Mouse (Mus musculus): Measurements from ENCODE around the gene Olfr116. TPM values are rescaled to one million over a fixed set of nuclear protein-coding genes. Genes with fewer than 3 reads are reported as not detected.

The Olfr116 gene
- not detected in 2 replicates for polyA plus RNA-seq (2014; fragmentation: Nextera tagmentation; extraction: Ambion mirVana)

- Histone ChIP-seq H3K9me3 (ENCODE audit: control insufficient read depth, low read length) (0 out of 2 replicates have a peak, but pooled peaks cover 4% of the 10 kb centered on the region), H3K27ac (ENCODE audit: low read depth, low read length) (no peak within 1 kb of the TSS), H3K36me3 (ENCODE audit: control insufficient read depth, insufficient read depth, low read length) (no peaks in the 10 kb centered on the region), H3K4me3 (ENCODE audit: low read depth, low read length) (no peak within 1 kb of the TSS), H3K4me2 (ENCODE audit: low read depth) (no peak within 1 kb of the TSS), H3K9ac (ENCODE audit: low read length) (no peak within 1 kb of the TSS), H3K4me1 (ENCODE audit: control insufficient read depth, insufficient read depth, low read length) (no peaks in the 10 kb centered on the region), H3K27me3 (ENCODE audit: control insufficient read depth, insufficient read depth, low read length) (no peaks in the 10 kb centered on the region)
- no peak for ATAC-seq (ENCODE audit: insufficient read depth, low FRiP score, low TSS enrichment)
- WGBS = 86% methylated on average over 2 of the region's 2 CpGs
- DNase-seq (ENCODE audit: low spot score) = no peak
Observed at GRCm38 (mm10) chr17:37627009-37627408, at the start of gene Olfr116, which contains the start of gene Olfr115. TSS of gene Olfr116 (minus strand) at chr17:37627199. TSS of gene Olfr115 (minus strand) at chr17:37627109.

- DNase-seq (ENCODE audit: low spot score) (no peak), ATAC-seq (ENCODE audit: insufficient read depth, low FRiP score, low TSS enrichment) (no peak)
- WGBS = 76% methylated on average over 2 of the region's 2 CpGs
- H3K9ac ChIP-seq (ENCODE audit: low read length) = no peak within 1 kb of the TSS
- no peaks in the 10 kb centered on the region for H3K9me3 ChIP-seq (ENCODE audit: control insufficient read depth, low read length)
- no peak within 1 kb of the TSS for H3K27ac ChIP-seq (ENCODE audit: low read depth, low read length)
- no peaks in the 10 kb centered on the region for H3K27me3 ChIP-seq (ENCODE audit: control insufficient read depth, insufficient read depth, low read length)
- H3K4me1 ChIP-seq (ENCODE audit: control insufficient read depth, insufficient read depth, low read length) = no peaks in the 10 kb centered on the region
- no peak within 1 kb of the TSS for H3K4me2 ChIP-seq (ENCODE audit: low read depth)
- no peaks in the 10 kb centered on the region for H3K36me3 ChIP-seq (ENCODE audit: control insufficient read depth, insufficient read depth, low read length)
- no peak within 1 kb of the TSS for H3K4me3 ChIP-seq (ENCODE audit: low read depth, low read length)
Observed at GRCm38 (mm10) chr17:37666688-37667087, 39.7 kb upstream of the Olfr116 start, which contains the start of gene Olfr118. TSS of gene Olfr118 (plus strand) at chr17:37666988.

DNA sequence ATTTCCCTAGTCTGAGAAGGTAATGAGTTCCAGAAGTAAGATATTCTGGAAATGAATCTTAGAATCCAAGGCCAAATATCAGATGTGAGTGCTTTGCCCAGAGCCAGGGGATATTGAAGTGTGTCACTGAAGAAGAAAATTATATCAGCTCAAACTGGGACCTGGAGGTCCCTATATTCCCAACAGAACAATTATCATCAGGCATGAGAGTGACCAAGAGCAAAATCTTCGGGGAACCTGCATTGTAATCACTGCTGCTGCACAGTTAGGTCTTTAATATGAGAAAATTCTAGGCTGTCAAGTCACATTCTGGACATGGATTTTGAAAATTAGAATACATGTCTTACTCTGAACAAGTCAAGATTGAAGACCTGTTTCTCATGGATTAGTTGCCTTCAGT lies 36.7 kb upstream of the Olfr116 start, which contains the start of gene Olfr117:
Gene Olfr117 (minus strand): TSS at position 101 of the 400 bp plus-strand sequence.
- Histone ChIP-seq H3K4me3 (ENCODE audit: low read depth, low read length) (no peak within 1 kb of the TSS), H3K9ac (ENCODE audit: low read length) (no peak within 1 kb of the TSS), H3K9me3 (ENCODE audit: control insufficient read depth, low read length) (no peaks in the 10 kb centered on the region), H3K4me1 (ENCODE audit: control insufficient read depth, insufficient read depth, low read length) (no peaks in the 10 kb centered on the region), H3K36me3 (ENCODE audit: control insufficient read depth, insufficient read depth, low read length) (no peaks in the 10 kb centered on the region), H3K27me3 (ENCODE audit: control insufficient read depth, insufficient read depth, low read length) (no peaks in the 10 kb centered on the region), H3K27ac (ENCODE audit: low read depth, low read length) (no peak within 1 kb of the TSS), H3K4me2 (ENCODE audit: low read depth) (no peak within 1 kb of the TSS)
- DNase-seq (ENCODE audit: low spot score) (no peak), ATAC-seq (ENCODE audit: insufficient read depth, low FRiP score, low TSS enrichment) (no peak)
- WGBS = 74% methylated on average over 1 of the region's 1 CpGs

DNA sequence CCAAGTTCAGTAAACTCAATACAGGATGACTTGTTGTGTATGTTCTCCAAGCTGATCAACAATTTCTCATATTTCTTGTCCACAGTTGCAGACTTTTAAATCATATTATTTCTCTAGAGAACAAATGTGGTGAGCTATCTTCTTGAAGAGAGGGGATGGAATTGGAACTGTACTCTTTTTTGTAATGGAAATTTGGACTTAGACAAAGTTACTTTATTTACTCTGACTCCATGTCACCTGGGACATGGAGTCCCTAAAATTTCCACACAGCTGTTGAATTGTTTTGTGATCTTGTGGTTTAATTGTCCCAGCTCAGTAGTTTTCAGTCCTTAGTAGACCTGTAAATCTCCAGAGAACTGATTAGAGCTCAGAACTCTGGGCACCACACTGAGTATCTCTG lies 34.4 kb downstream of the Olfr116 start, which contains the start of gene Olfr114:
Gene Olfr114 (minus strand): TSS at position 101 of the 400 bp plus-strand sequence.
- Histone ChIP-seq H3K9ac (ENCODE audit: low read length) (no peak within 1 kb of the TSS), H3K4me3 (ENCODE audit: low read depth, low read length) (no peak within 1 kb of the TSS), H3K27me3 (ENCODE audit: control insufficient read depth, insufficient read depth, low read length) (no peaks in the 10 kb centered on the region), H3K4me1 (ENCODE audit: control insufficient read depth, insufficient read depth, low read length) (no peaks in the 10 kb centered on the region), H3K9me3 (ENCODE audit: control insufficient read depth, low read length) (no peaks in the 10 kb centered on the region), H3K36me3 (ENCODE audit: control insufficient read depth, insufficient read depth, low read length) (no peaks in the 10 kb centered on the region), H3K4me2 (ENCODE audit: low read depth) (no peak within 1 kb of the TSS), H3K27ac (ENCODE audit: low read depth, low read length) (no peak within 1 kb of the TSS)
- DNase-seq (ENCODE audit: low spot score) = no peak
- ATAC-seq (ENCODE audit: insufficient read depth, low FRiP score, low TSS enrichment) = no peak

DNA sequence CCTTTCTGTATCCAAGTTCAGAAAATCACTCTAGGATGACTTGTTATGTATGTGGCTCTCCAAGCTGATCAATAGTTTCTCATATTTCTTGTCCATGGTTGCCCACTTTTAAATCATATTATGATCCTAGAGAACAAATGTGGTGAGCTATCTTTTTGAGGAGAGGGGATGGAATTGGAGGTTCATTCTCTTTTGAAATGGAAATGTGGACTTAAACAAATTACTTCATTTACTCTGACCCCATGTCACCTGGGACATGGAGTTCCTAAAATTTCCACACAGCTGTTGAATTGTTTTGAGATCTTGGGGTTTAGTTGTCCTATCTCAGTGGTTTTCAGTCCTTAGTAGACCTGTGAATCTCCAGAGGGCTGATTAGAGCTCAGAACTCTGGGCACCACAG lies 49.4 kb downstream of the Olfr116 start, which contains the start of gene Olfr113:
Gene Olfr113 (minus strand): TSS at position 101 of the 400 bp plus-strand sequence.
- Histone ChIP-seq H3K4me1 (ENCODE audit: control insufficient read depth, insufficient read depth, low read length) (no peaks in the 10 kb centered on the region), H3K27me3 (ENCODE audit: control insufficient read depth, insufficient read depth, low read length) (no peaks in the 10 kb centered on the region), H3K4me2 (ENCODE audit: low read depth) (no peak within 1 kb of the TSS), H3K4me3 (ENCODE audit: low read depth, low read length) (no peak within 1 kb of the TSS), H3K9me3 (ENCODE audit: control insufficient read depth, low read length) (no peaks in the 10 kb centered on the region), H3K9ac (ENCODE audit: low read length) (no peak within 1 kb of the TSS), H3K27ac (ENCODE audit: low read depth, low read length) (no peak within 1 kb of the TSS), H3K36me3 (ENCODE audit: control insufficient read depth, insufficient read depth, low read length) (no peaks in the 10 kb centered on the region)
- DNase-seq (ENCODE audit: low spot score) = no peak
- ATAC-seq (ENCODE audit: insufficient read depth, low FRiP score, low TSS enrichment) = no peak

Other genes with a start within 250 kb of the Olfr116 start
- not detected in 2 replicates for gene Olfr105-ps, start 248.2 kb downstream of the Olfr116 start, polyA plus RNA-seq (2014; fragmentation: Nextera tagmentation; extraction: Ambion mirVana)
- gene Olfr106-ps, start 236.8 kb downstream of the Olfr116 start, polyA plus RNA-seq (2014; fragmentation: Nextera tagmentation; extraction: Ambion mirVana) = not detected in 2 replicates
- gene Olfr107, start 228.0 kb downstream of the Olfr116 start, polyA plus RNA-seq (2014; fragmentation: Nextera tagmentation; extraction: Ambion mirVana) = not detected in 2 replicates
- gene Olfr108, start 181.7 kb downstream of the Olfr116 start, polyA plus RNA-seq (2014; fragmentation: Nextera tagmentation; extraction: Ambion mirVana) = not detected in 2 replicates
- not detected in 2 replicates for gene Olfr109, start 168.3 kb downstream of the Olfr116 start, polyA plus RNA-seq (2014; fragmentation: Nextera tagmentation; extraction: Ambion mirVana)
- not detected in 2 replicates for gene H2-M2, start 143.6 kb downstream of the Olfr116 start, polyA plus RNA-seq (2014; fragmentation: Nextera tagmentation; extraction: Ambion mirVana)
- not detected in 2 replicates for gene Olfr110, start 134.7 kb downstream of the Olfr116 start, polyA plus RNA-seq (2014; fragmentation: Nextera tagmentation; extraction: Ambion mirVana)
- gene Olfr111, start 119.2 kb downstream of the Olfr116 start, polyA plus RNA-seq (2014; fragmentation: Nextera tagmentation; extraction: Ambion mirVana) = not detected in 2 replicates
- not detected in 2 replicates for gene Olfr112, start 57.7 kb downstream of the Olfr116 start, polyA plus RNA-seq (2014; fragmentation: Nextera tagmentation; extraction: Ambion mirVana)
- not detected in 2 replicates for gene Olfr113, start 49.5 kb downstream of the Olfr116 start, polyA plus RNA-seq (2014; fragmentation: Nextera tagmentation; extraction: Ambion mirVana)
- gene Olfr114, start 34.5 kb downstream of the Olfr116 start, polyA plus RNA-seq (2014; fragmentation: Nextera tagmentation; extraction: Ambion mirVana) = not detected in 2 replicates
- not detected in 2 replicates for gene Olfr115, start 90 bp downstream of the Olfr116 start, polyA plus RNA-seq (2014; fragmentation: Nextera tagmentation; extraction: Ambion mirVana)
- gene Olfr117, start 36.6 kb upstream of the Olfr116 start, polyA plus RNA-seq (2014; fragmentation: Nextera tagmentation; extraction: Ambion mirVana) = not detected in 2 replicates
- not detected in 2 replicates for gene Olfr118, start 39.8 kb upstream of the Olfr116 start, polyA plus RNA-seq (2014; fragmentation: Nextera tagmentation; extraction: Ambion mirVana)
- not detected in 2 replicates for gene Olfr119, start 69.4 kb upstream of the Olfr116 start, polyA plus RNA-seq (2014; fragmentation: Nextera tagmentation; extraction: Ambion mirVana)
- not detected in 2 replicates for gene Olfr120, start 94.6 kb upstream of the Olfr116 start, polyA plus RNA-seq (2014; fragmentation: Nextera tagmentation; extraction: Ambion mirVana)
- gene Olfr121, start 121.7 kb upstream of the Olfr116 start, polyA plus RNA-seq (2014; fragmentation: Nextera tagmentation; extraction: Ambion mirVana) = not detected in 2 replicates
- gene Olfr122, start 141.4 kb upstream of the Olfr116 start, polyA plus RNA-seq (2014; fragmentation: Nextera tagmentation; extraction: Ambion mirVana) = not detected in 2 replicates
- gene Olfr123, start 166.3 kb upstream of the Olfr116 start, polyA plus RNA-seq (2014; fragmentation: Nextera tagmentation; extraction: Ambion mirVana) = not detected in 2 replicates
- gene Olfr124, start 172.7 kb upstream of the Olfr116 start, polyA plus RNA-seq (2014; fragmentation: Nextera tagmentation; extraction: Ambion mirVana) = not detected in 2 replicates
- gene Olfr125, start 205.8 kb upstream of the Olfr116 start, polyA plus RNA-seq (2014; fragmentation: Nextera tagmentation; extraction: Ambion mirVana) = not detected in 2 replicates
- not detected in 2 replicates for gene Olfr126, start 220.3 kb upstream of the Olfr116 start, polyA plus RNA-seq (2014; fragmentation: Nextera tagmentation; extraction: Ambion mirVana)